16 mouse cellular contexts compared by ENCODE assay signal in genomic region chr10:97536921-97537320, GRCm38 (mm10). TPM values are rescaled to one million over a fixed set of nuclear protein-coding genes. Genes with fewer than 3 reads are reported as not detected.
DNase-seq lines count a peak whose midpoint lies in the region; ATAC-seq and TF ChIP-seq lines count a peak whose summit lies in the region.
"Had no signal": no experiment of that assay in that cellular context is flagged by ENCODE, and none has a peak within 500 bp of the region (broad histone marks: within the 10 kb centered on the region; RNA-seq: fewer than 3 reads in every experiment).

No protein-coding gene starts in this region.

- no peaks in the 10 kb centered on the region for H3K4me1 ChIP-seq in lung, embryonic 14.5 days (ENCODE audit: insufficient read depth)
- no peaks in the 10 kb centered on the region for H3K4me1 ChIP-seq in lung, adult 2 months (ENCODE audit: control insufficient read depth, insufficient read depth, low read length)
- H3K4me1 ChIP-seq in limb, embryonic 12.5 days (replicated peaks), result no peaks in the 10 kb centered on the region
- H3K4me1 ChIP-seq in stomach, embryonic 16.5 days (ENCODE audit: control insufficient read depth, insufficient read depth, low read length), result no peaks in the 10 kb centered on the region
- H3K4me1 ChIP-seq: forebrain, embryonic 12.5 days; liver, embryonic 13.5 days had no signal

- no peak overlapping the region for H3K4me2 ChIP-seq in lung, embryonic 14.5 days
- H3K4me2 ChIP-seq in limb, embryonic 12.5 days, result no peak overlapping the region
- no peak overlapping the region for H3K4me2 ChIP-seq in stomach, embryonic 16.5 days (ENCODE audit: low read depth, low read length)
- H3K4me2 ChIP-seq: forebrain, embryonic 12.5 days; liver, embryonic 13.5 days had no signal

- intact Hi-C loops in gastrocnemius, adult 2 months (cut with DNase I), result no loop called here

- H3K9ac ChIP-seq in lung, embryonic 14.5 days, result no peak overlapping the region
- no peak overlapping the region for H3K9ac ChIP-seq in limb, embryonic 12.5 days (replicated peaks)
- H3K9ac ChIP-seq in stomach, embryonic 16.5 days (ENCODE audit: low read length), result no peak overlapping the region
- H3K9ac ChIP-seq: forebrain, embryonic 12.5 days; liver, embryonic 13.5 days had no signal

- no peak for TF ChIP-seq POLR2A in lung, adult 2 months (IDR thresholded peaks at IDR 0.05; ENCODE audit: borderline replicate concordance, extremely low read depth, low read depth, low read length)

- no peaks in the 10 kb centered on the region for H3K36me3 ChIP-seq in lung, embryonic 14.5 days (ENCODE audit: insufficient read depth)
- no peaks in the 10 kb centered on the region for H3K36me3 ChIP-seq in limb, embryonic 12.5 days
- H3K36me3 ChIP-seq in stomach, embryonic 16.5 days (ENCODE audit: control insufficient read depth, insufficient read depth, low read length), result no peaks in the 10 kb centered on the region
- H3K36me3 ChIP-seq: forebrain, embryonic 12.5 days; G1E; liver, embryonic 13.5 days had no signal

- peak overlapping the region; percentile 50 for H3K27ac ChIP-seq in gastrocnemius, adult 2 months
- H3K27ac ChIP-seq in lung, embryonic 14.5 days (ENCODE audit: low read depth), result peak overlapping the region; percentile 55; the same call in 1 of the 2 replicates
- peak overlapping the region; percentile 47; the same call in 1 of the 2 replicates for H3K27ac ChIP-seq in limb, embryonic 12.5 days
- H3K27ac ChIP-seq in stomach, embryonic 16.5 days (ENCODE audit: low read length), result 0 out of 2 replicates have a peak overlapping the region, but pooled peaks have one; percentile 10
- H3K27ac ChIP-seq: forebrain, embryonic 12.5 days; liver, embryonic 13.5 days had no signal

- 22% methylated on average over 2 of the region's 2 CpGs for WGBS in lung, embryonic 14.5 days
- WGBS in lung, adult 2 months, result 27% methylated on average over 2 of the region's 2 CpGs
- WGBS in limb, embryonic 12.5 days, result 30% methylated on average over 2 of the region's 2 CpGs
- WGBS in stomach, embryonic 16.5 days, result 47% methylated on average over 2 of the region's 2 CpGs

- peak; percentile 56; the same call in 1 of the 2 replicates for ATAC-seq in lung, embryonic 14.5 days (ENCODE audit: insufficient read depth)
- no peak for ATAC-seq in limb, embryonic 12.5 days (ENCODE audit: insufficient number of reproducible peaks, insufficient read depth, low FRiP score, low TSS enrichment, low read depth)
- no peak for ATAC-seq in stomach, embryonic 16.5 days (ENCODE audit: insufficient read depth, low FRiP score)
- ATAC-seq: activated CD4-positive, CD25-positive, alpha-beta regulatory T cell, adult 4 months; hindbrain, embryonic 16.5 days had no signal

- no peaks in the 10 kb centered on the region for H3K9me3 ChIP-seq in lung, embryonic 14.5 days (ENCODE audit: low read depth, low read length)
- no peaks in the 10 kb centered on the region for H3K9me3 ChIP-seq in limb, embryonic 12.5 days
- H3K9me3 ChIP-seq in stomach, embryonic 16.5 days (replicated peaks; ENCODE audit: control insufficient read depth, low read length), result no peaks in the 10 kb centered on the region
- H3K9me3 ChIP-seq: forebrain, embryonic 12.5 days; liver, embryonic 13.5 days had no signal

- no peak overlapping the region for H3K4me3 ChIP-seq in gastrocnemius, adult 2 months
- H3K4me3 ChIP-seq in lung, embryonic 14.5 days (ENCODE audit: low read depth, low read length), result no peak overlapping the region
- no peak overlapping the region for H3K4me3 ChIP-seq in lung, adult 2 months (replicated peaks; ENCODE audit: extremely low read depth, low read depth, low read length)
- H3K4me3 ChIP-seq in limb, embryonic 12.5 days (replicated peaks), result no peak overlapping the region
- no peak overlapping the region for H3K4me3 ChIP-seq in stomach, embryonic 16.5 days (replicated peaks; ENCODE audit: low read length)
- H3K4me3 ChIP-seq: forebrain, embryonic 12.5 days; liver, embryonic 13.5 days had no signal

- no peak for TF ChIP-seq CTCF in gastrocnemius, adult 2 months (IDR thresholded peaks at IDR 0.05)
- no peak for TF ChIP-seq CTCF in lung, embryonic 14.5 days (IDR thresholded peaks at IDR 0.05; ENCODE audit: low read depth)
- TF ChIP-seq CTCF in lung, adult 2 months (IDR thresholded peaks at IDR 0.05; ENCODE audit: insufficient read depth, low read length), result no peak

- DNase-seq in gastrocnemius, adult 2 months, result no peak
- DNase-seq in gastrocnemius, postnatal 10 days, result no peak
- peak; percentile 81 for DNase-seq in lung, embryonic 14.5 days
- no peak for DNase-seq in lung, adult 2 months
- no peak for DNase-seq in thymus, postnatal 25 days
- DNase-seq in right cerebral cortex, postnatal 4 days, result no peak
- DNase-seq: cerebellum, postnatal 36 days; kidney, postnatal 14 days; liver, embryonic 13.5 days; thymus, postnatal 14 days had no signal

- H3K27me3 ChIP-seq in lung, embryonic 14.5 days (ENCODE audit: insufficient read depth, low read length), result no peaks in the 10 kb centered on the region
- no peaks in the 10 kb centered on the region for H3K27me3 ChIP-seq in limb, embryonic 12.5 days
- no peaks in the 10 kb centered on the region for H3K27me3 ChIP-seq in stomach, embryonic 16.5 days (ENCODE audit: control insufficient read depth, insufficient read depth, low read length)
- H3K27me3 ChIP-seq: forebrain, embryonic 12.5 days; liver, embryonic 13.5 days had no signal

RNA-seq across cellular contexts. Expression of gene Lum, which starts 28.0 kb away (rescaled TPM):
- 10 to 100 TPM in 1 of 2 experiments, 1 to 10 TPM in 1; 7.4 to 22.7 TPM for total RNA-seq in gastrocnemius, adult 2 months (2021)
- total RNA-seq in gastrocnemius, postnatal 10 days (2021), result 10 to 100 TPM; 71.2 to 92.0 TPM
- polyA plus RNA-seq in lung, embryonic 14.5 days (2014; fragmentation: Nextera tagmentation; extraction: Ambion mirVana), result 41.8 and 50.1 TPM in 2 replicates
- polyA plus RNA-seq in lung, adult 2 months (2012; rRNA removed), result 5.0 and 12.5 TPM in 2 replicates
- polyA plus RNA-seq in limb, embryonic 12.5 days (2016; fragmentation: Nextera tagmentation; extraction: Ambion mirVana), result 105 and 147 TPM in 2 replicates
- polyA plus RNA-seq in stomach, embryonic 16.5 days (2015; fragmentation: Nextera tagmentation; extraction: Ambion mirVana), result 301 and 315 TPM in 2 replicates
- polyA plus RNA-seq: activated CD4-positive, CD25-positive, alpha-beta regulatory T cell, adult 4 months; G1E had no signal

RNA-seq across cellular contexts. Expression of gene Dcn, which starts 57.5 kb away (rescaled TPM):
- 100 to 1,000 TPM; 271 to 502 TPM for total RNA-seq in gastrocnemius, adult 2 months (2021)
- 100 to 1,000 TPM; 546 to 577 TPM for total RNA-seq in gastrocnemius, postnatal 10 days (2021)
- polyA plus RNA-seq in lung, embryonic 14.5 days (2014; fragmentation: Nextera tagmentation; extraction: Ambion mirVana), result 117 and 150 TPM in 2 replicates
- polyA plus RNA-seq in lung, adult 2 months (2012; rRNA removed), result 105 and 154 TPM in 2 replicates
- 51.8 and 66.6 TPM in 2 replicates for polyA plus RNA-seq in limb, embryonic 12.5 days (2016; fragmentation: Nextera tagmentation; extraction: Ambion mirVana)
- polyA plus RNA-seq in stomach, embryonic 16.5 days (2015; fragmentation: Nextera tagmentation; extraction: Ambion mirVana), result 772 and 849 TPM in 2 replicates
- polyA plus RNA-seq: activated CD4-positive, CD25-positive, alpha-beta regulatory T cell, adult 4 months; G1E had no signal
